Mouse (Mus musculus): Measurements from ENCODE around the gene Cdk6.
"Not testable (repeated sequence)": the region's sequence is repeated elsewhere in the genome, so short reads cannot be mapped to it uniquely, and the experiment has no call there.

Gene Cdk6

DNA sequence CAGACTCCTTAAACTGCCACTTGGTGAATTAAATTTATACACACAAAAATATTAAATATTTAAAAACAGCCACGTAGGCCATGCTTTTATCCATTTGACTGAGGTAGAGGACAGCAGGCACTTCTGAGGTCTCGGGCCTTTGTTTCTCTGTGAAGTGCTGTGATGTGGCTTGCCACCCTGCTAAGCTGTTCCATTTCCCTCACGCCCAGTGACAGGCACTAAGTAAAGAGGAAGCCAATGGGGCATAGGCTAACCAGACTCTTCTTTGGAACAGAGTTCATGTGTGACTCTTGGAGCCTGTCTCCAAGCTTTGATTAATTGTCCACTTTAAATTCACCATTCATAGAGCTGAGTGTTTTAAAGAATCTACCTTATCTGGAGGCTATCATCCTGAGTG lies 79.5 kb downstream of the Cdk6 start:
- no peak for DNase-seq (ENCODE audit: low spot score in 2 of 2)

DNA sequence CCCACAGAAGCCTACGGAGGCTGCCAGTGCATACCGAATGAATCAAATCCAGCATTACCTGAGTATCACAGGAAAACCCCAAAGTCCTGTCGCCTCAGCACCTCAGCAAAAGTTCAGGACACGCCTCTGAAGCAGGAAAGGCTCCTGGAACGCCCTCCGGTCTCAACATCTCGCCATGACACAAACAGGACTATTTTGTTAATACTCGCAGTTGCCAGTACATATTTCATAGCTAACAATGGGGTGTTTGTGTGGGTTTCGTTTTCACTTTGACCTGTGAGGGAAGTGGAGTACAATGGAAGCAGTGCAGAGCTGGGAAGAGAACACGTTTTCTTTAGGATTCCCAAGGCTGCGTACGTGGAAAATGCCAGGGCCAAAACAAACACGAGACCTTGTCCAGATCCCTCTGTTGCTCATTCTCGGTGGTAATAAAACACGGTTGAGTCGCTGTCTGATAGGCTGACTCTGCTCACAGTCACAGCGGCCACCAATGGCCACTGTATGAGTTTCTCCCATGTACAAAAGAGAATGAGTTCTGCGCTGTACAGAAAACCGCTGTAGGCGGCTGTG lies 91.9 kb downstream of the Cdk6 start:
- peak; percentile 48 to 66 for DNase-seq (ENCODE audit: low spot score in 2 of 2)

DNA sequence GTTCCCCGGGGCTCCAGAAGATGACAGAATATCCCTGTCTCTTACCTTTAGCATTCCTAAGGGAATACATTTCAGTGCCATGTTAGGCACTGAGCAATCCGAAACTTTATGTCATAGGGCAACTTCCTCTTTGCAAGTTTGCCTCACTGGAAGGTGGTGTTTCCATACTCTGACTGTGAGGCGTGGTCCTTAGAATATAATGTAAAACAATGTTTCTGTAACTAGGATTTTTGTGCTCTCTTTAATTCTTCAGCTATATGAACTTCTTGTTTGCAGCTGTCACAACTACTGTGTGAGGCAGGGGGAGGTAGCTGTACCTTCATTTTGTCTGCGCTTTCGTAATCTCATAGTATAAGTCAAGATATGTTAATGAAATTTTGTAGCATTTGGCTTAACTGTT lies 92.8 kb downstream of the Cdk6 start:
- DNase-seq (ENCODE audit: low spot score in 2 of 2): not testable (repeated sequence)

DNA sequence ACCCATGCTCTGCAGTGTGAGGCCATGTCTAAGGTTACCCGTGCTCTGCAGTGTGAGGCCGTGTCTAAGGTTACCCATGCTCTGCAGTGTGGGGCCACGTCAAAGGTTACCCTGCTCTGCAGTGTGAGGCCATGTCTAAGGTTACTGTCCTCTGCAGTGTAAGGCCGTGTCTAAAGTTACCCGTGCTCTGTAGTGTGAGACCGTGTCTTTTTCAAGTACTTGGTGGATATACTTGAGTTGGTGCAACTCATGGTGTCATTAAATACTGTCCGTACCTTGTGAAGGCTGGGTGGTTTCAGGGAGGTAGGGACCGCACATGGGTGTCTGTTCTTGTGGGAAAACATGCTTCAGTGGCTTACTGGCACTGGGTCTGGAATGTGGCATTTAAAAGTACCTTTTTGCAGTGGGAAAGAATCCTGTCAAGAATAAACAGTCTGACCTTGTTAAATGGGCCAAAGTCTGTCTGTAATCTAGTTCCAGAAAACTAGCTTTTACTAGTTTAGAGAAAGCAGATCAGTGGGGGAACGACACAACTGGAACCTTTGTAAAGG lies 97.2 kb downstream of the Cdk6 start:
- DNase-seq (ENCODE audit: low spot score in 2 of 2): not testable (repeated sequence)

DNA sequence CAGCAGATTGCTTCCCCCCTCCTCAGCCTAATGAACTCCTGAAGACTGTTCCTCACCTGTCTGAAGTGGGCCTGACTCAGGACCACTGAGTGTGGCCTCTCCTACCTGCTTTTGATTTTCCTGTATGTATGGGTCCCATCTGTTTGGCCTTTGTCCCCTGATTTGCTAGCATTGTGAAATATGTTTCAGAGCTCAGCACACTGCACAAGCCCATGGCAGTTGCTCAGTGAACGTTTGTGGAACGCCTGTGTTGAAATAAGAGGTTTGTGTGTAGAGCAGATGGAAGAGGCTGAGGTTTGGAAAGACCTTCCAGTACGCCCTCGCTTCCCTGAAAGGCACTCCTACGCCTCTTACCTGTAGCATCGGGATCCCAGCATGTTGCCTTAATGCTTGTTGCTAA lies 98.1 kb downstream of the Cdk6 start:
- not testable (repeated sequence) for DNase-seq (ENCODE audit: low spot score in 2 of 2)

DNA sequence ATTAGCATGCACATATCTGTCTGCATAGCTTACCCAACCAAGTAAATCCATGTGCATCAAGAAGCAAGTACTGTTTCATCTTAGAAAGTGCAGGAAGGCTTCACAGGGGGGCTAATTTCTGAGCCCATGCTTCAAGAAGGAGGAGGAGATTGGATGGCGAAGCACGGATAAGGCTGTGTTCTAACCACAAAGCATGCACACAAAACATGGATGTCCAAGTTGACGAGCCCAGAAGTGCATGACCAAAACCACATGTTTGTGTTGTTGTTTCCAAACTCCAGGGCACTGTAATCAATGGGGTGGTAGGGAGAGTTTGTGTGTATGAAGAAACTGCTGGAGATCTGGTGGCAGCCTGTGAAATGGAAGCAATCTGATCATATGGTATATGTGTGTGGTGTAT lies 101.2 kb downstream of the Cdk6 start:
- not testable (repeated sequence) for DNase-seq (ENCODE audit: low spot score in 2 of 2)

DNA sequence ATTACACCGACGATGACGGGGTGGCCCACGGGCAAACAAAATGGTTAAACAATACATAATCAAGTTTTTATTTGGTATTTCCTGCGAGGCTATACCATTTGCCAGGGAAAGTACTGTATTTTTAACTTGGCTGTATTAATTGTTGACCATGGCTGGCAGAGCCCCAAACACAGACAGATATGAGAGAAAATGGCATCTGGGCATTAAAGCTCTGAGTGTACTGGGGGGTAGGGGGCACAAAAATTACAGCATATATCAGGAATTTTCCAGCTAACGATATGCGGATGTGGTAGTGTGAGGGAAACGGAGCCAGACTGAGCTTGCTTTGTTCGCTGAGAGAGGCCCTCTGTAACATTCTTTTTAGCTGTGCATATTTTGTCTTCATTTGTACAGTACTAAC lies 109.9 kb downstream of the Cdk6 start:
- not testable (repeated sequence) for DNase-seq (ENCODE audit: low spot score in 2 of 2)

DNA sequence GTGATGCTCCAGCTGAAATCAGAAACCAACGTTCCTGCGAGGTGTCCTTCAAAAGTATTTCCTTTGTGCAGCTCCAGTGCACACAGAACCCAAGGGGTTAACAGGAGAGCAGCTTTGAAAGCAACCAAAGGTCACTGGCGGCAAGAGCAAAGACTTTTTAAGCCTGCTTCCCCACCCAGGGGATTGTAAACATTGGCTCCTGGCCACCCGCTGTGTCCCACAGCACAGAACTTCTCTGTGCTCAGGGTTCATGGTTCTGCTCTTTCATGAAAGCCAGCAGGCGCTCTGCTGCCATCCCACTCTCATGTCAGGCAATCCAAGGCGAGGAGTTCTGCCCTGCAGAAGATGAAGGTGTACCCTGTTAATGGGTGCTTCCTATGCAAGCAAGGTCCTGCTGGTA lies 112.7 kb downstream of the Cdk6 start:
- not testable (repeated sequence) for DNase-seq (ENCODE audit: low spot score in 2 of 2)

DNA sequence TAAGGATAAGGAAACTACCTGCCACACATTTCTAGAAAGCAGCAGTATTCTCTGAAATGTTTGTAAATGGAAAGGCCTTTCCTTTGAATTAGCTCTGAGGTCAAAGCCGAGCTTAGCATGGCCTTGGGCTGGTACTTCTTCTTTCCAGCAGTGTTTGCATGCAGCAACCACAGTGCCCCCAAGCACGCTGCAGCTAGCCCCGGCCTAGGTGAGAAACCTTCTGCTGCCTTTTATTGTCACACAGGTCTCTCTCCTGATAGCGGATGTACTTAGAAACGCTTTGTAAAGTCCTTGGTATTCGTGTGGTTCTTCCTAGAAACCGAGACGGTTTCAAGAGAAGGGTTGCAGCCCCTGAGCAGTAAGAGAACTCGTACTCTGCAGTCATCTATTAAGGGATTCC lies 119.6 kb downstream of the Cdk6 start:
- no peak for DNase-seq (ENCODE audit: low spot score in 2 of 2)

DNA sequence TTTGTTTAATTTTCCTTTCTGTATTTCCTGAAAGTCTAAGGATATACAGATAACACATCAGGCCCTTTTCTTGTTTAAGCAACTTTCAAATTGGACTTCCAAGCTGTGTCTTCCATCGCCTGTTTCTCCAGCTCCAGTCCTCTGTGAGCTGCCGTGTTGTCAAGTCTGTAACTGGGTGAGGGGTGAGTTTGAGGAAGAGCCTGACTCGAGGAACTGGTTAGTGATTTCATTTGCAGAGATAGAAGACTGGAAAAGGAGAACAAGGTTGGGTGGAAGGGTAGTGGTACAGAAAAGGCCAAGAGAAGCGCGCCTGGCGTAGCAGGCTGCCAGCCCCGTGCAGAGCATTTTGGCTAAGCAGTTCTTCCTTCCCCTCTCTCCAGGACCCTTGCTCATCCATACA lies 120.1 kb downstream of the Cdk6 start:
- DNase-seq (ENCODE audit: low spot score in 2 of 2): no peak

DNA sequence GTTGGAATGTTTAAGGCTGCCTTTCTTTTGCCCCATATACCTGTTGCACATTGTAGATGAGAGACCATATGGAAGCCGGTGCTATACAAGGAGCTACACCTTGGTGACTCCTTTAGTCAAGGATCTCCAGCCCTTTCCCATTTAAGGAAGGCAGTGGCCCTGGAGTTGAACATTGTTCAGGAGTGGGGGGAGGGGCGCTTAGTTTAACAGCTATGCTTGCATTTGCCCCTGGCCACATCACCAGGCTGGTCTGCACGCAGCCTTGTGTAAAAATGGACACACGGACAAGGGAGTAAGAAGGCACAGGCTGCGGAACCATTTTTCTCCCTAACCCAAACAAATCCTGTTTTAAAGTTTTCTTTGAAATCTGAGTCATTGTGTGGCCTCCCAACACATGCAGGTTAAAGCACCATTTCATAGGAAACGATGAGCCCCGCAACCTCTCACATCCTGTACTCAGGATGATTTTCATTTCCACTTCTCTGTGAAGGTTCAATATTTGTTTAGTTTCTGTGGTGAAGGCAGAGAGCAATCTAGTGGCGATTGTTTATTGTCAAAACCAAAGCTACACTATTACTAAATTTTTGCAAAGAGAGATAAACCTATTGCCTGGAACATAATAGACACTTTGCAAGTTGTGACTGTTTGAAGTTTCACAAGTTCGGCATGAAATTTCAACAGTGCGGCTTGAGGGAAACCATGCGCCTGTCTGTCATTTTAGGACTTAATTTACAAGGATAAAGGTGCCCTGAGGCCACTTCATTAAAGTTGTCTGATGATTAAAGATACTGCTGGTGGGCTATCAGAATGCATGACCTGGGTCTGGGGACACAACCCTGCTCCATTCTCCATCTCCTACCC lies 121.8 kb downstream of the Cdk6 start:
- DNase-seq (ENCODE audit: low spot score in 2 of 2): no peak

DNA sequence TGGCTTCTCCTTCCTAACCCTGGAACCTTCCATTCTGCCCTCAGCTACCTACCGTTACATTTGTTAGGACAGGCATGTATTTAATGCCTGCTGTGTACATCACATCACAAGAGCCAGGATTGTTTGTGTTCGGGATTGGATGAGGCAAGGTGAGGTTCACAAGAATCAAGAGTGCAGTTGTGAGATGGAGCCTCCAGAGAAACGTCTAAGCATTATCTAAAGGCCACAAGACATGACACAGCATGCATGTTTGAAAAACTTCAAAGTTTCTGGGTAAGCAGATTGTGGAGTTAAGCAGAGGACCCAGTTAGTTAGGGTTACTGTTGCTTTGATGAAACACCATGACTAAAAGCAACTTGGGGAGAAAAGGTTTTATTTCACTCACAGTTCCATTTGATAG lies 122.5 kb downstream of the Cdk6 start:
- DNase-seq (ENCODE audit: low spot score in 2 of 2): no peak

DNA sequence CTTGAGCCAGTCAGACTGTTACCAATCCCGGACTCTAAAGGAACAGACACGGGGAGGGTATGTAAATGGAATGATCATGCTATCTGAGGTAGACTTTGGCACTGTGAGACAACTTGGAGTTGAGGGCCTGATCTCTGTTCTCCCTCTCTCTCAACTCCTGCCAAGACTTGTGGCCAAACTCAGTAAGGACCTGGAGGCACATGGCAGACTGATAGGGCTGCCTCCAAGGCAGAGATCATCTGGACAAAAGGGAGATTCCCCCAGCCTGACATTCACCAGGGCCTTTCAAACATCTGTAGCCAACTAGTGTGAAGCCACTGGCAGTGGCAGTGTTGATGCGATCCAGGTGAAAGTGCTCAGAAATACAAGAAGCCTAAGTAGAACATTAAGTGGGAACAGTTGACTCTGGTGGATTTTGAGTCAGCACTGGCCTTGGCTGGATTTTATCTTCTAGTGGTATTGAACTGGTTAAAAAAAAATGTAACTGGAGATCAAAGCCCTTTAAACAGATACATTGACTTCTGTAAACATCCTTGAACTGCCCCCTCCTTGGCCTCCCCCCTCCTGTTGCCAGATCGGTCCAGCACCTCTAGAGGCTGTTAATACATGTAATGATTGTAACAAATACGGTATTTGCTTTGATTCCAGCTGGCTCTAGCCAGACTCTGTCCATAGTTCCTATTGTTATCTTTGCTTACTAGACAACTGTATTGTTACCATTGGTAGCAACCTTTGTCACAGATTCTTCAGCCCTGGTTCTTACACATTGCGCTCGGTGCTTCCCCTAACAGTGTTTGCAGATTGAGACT lies 125.0 kb downstream of the Cdk6 start:
- peak; percentile 48 to 60 for DNase-seq (ENCODE audit: low spot score in 2 of 2)

DNA sequence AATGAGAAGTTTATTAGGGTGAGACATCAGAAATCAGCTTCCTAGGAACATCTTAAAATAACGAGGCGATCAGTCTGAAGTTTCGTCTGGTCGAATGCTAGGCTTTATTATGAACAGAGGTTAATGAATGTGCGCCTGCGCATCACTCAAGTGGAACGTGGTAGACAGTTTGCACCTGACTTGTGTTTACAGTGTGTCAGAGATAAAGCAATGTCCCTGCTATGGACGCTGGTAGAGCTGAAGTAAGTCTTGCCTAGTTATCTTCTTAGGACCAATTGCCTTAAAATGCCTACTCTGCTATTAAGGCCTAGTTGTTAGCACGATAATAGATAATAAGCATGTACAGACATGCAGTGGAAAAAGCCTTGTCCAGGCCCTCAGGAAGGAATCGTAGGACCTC lies 129.6 kb downstream of the Cdk6 start:
- no peak for DNase-seq (ENCODE audit: low spot score in 2 of 2)

DNA sequence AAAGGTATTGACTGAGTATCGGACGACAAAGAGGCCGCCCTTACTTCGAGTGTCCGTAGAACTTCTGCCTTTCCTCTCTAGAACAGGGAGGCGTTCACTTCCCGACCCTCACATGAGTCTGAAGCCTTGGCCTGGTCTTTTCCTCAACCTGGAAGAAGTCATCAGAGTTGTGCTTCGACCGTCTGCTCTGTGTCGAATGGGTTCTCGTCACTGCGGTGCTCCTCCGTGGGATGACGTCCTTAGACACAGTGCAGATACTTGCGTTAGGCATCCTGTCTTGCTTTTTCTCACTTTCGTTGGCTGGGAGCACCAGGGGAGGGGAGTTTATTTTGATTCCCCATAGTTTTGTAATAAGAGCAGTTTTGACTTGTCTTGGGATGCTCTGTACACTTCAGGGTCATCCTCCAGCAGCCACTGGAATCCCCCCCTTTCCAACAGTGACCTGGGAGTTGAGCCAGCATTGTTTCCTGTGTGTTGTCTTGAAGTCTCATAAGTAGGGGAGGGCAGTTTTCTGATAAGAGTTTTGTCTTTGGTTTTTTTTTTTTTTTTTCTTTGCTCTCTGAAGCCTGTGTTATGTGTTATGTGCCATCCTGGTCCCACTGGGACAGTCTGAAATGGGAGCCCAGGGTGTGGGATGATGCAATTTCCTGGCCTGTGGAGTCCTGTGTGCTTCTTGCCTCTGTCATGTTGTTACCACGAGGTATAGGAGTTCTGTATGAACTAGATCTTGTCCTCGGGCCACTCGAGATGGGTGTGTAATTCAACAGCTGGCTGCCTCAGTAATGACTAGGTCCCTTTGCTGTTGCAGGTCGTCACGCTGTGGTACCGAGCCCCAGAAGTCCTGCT lies 131.2 kb downstream of the Cdk6 start:
- no peak for DNase-seq (ENCODE audit: low spot score in 2 of 2)

DNA sequence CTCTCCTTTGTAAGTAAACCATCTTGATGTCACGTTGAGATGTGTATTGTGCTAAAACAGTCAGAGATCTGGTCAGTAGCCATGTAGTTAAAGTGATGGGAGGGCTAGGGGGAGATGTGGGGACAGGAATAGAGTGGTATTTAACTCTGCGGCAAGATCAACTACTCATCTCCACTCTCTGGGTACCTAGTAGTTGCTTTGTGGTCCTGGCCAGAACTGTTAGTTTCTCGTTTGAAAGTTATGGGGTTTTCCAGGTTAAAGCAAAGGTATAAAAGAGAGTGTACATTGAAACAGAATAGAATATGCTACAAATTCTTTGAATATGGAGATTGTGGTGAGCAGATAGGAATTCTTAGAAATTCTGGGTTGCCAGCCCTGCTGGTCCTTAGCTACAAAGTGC lies 136.4 kb downstream of the Cdk6 start:
- no peak for DNase-seq (ENCODE audit: low spot score in 2 of 2)

DNA sequence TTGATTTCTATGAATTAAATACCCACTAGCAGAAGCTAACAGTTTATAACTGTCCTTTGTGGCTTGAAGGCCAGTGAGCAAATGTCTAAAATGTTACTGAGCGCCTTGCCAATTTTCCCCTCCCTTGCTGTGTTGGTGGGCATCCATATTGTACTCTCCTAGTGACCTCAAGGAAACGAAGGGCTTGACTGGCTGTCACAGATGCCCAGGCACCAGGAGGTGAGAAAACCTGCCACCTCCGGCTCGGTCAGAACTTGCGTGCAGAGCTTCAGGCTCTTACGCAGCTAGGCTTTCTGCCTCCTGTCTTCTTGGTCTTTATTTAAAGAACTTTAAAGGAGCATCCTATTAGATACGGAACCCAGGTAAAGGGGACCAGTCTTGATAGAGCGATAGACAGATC lies 136.9 kb downstream of the Cdk6 start:
- no peak for DNase-seq (ENCODE audit: low spot score in 2 of 2)

DNA sequence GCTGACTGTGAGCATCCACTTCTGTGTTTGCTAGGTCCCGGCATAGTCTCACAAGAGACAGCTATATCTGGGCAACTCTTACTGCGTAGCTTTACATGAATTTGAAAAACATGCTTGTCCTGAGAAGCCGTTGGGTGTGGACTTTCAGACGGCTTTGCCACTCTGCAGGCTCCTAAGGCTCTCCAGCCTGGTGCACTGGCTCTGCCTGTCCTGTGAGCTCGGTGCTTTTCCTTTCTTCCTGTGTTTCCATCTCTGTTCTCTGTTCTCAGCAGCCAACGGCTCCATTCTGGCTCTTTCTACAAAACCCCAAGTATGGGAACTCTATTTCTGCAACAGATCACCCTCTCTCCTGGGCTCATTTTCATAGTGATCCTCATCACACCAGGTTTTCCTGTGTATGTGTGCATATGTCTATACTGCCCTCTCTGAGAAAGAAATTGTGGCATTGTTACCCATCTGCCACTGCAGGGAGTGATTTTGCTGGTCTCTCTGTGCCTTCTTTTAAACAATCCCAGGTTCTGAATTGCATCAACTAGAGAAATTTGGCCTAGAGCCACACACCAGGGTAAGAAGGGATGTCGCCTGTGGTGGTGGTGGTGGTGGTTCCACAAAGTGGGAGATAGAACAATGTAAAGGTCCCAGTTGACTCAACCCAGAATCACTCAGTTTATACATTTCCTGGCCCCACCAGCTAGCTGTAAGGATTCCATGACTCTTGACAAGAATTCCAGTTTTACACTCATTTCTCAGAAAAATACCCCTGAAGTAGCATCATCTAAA lies 137.9 kb downstream of the Cdk6 start:
- no peak for DNase-seq (ENCODE audit: low spot score in 2 of 2)

DNA sequence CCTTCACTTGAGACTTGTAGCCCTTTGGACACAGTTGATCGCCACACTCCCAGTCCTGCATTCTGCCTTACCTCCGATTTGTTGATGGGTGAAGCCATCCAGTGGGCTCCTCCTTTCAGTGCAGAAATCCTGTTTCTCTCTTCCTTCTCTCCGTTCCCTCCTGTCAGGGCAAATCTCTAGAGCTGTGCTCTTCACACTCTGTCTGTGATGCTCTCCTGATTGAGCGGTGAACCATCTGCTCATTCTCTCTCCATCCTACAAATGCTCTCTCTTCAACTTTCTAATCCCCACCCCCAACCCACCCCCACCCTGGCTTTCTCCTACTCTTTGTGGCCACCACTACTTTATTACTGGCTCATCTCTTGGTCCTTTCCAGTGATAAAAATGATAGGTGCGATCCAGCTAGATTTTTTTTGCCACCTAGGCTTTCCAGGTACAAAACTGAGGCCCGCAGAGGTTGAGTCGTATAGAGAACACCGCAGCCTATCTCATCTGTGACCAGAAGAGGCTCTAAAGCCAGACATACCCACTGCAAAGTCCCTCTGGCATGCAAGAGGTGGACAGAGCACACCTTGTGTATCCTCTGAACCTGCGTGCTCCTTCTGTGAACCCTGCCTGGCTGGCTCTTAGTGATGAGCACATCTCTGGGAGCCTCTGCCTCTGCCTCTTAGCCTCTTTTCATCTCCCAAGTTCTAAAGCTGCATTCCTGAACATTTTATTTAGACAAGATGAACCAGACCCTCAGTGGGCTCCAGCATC lies 139.5 kb downstream of the Cdk6 start:
- no peak for DNase-seq (ENCODE audit: low spot score in 2 of 2)

DNA sequence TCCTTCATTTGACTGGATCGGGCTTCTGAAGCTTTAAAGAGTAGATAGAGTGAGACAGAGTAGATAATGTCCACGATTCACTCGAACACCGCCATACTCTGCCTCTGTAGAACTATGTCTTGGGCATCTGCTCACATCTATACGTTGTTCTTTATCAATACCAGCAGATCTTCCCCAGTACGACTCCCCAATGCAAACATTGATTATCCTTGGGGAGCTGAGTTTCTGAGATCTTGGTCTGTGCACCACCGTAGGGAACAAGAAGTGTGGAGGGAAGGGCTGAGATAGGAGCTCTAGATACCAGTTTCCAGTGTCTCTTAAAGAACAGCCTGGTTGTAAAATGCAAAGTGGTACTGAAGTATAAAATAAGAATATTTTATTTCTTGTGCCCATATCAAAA lies 141.2 kb downstream of the Cdk6 start:
- DNase-seq (ENCODE audit: low spot score in 2 of 2): no peak
